Mouse (Mus musculus): ENCODE results near the gene Gsto2.
A peak's percentile ranks its signal among the peaks of the same experiment; 100 is the strongest.

GRCm38 (mm10) chr19:47882151-47882881 is 17.0 kb downstream of the Gsto2 start:
- TF ChIP-seq CTCF (IDR thresholded peaks at IDR 0.05; ENCODE audit: extremely low read depth, insufficient read length, insufficient replicate concordance, low read depth, low read length) (peak; percentile 100), POLR2A (IDR thresholded peaks at IDR 0.05; ENCODE audit: low read depth, low read length) (no peak)
